Mouse (Mus musculus): ENCODE results near the gene Olfr805. TPM values are rescaled to one million over a fixed set of nuclear protein-coding genes. Genes with fewer than 3 reads are reported as not detected.

Gene Olfr805
- polyA plus RNA-seq (2012; rRNA removed), result not detected in 2 replicates

- DNase-seq (ENCODE audit: low read depth), result no peak
Observed at GRCm38 (mm10) chr10:129729275-129729674, at the start of gene Olfr805. Gene Olfr805, minus strand, starts transcription at chr10:129729375.

- DNase-seq (ENCODE audit: low read depth), result no peak
Observed at GRCm38 (mm10) chr10:129778123-129778522, 48.9 kb upstream of the Olfr805 start.

DNA sequence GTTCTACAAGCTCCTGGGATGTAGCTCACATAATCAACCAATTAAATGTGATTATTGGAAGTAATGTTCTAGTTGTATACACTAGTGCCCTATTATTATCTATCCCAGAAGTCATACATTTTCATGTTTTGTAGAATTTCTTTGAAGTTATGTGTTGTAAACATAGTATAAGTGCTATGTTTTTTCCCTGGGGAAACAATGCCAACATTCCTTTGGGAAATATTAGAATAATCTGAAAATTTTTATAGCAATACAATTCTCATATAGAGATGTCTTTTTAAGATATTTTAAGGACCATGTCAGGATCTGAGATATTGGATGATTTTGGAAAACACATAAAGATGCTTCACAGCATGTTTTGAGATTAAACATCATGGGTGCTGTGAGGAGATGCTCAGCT is 45.2 kb upstream of the Olfr805 start, which contains the start of gene Olfr809:
TSS of gene Olfr809 (plus strand) at position 301 of the 400 bp plus-strand sequence.
- no peak for DNase-seq (ENCODE audit: low read depth)

DNA sequence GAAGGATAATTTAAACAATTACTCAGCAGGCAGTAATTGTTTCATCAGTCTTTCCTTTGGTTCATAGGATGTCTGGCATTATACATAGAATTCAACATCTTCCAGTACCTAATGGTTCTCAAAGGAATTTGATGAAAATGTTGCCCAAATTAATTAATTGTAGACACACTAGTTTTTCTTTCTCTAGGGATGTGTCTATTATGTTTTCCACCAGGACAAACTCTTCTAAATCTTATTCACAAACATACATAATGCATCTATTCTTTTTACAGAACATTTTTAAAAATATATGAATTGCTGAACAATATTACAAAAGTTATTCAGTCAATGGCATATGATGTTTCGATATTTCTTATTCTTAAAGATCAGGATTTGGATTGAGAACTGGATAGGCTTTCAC is 36.0 kb upstream of the Olfr805 start, which contains the start of gene Olfr808:
TSS of gene Olfr808 (plus strand) at position 301 of the 400 bp plus-strand sequence.
- no peak for DNase-seq (ENCODE audit: low read depth)

GRCm38 (mm10) chr10:129757693-129758092 is 28.5 kb upstream of the Olfr805 start, which contains the start of gene Olfr807:
Gene Olfr807, minus strand, starts transcription at chr10:129757793.
- DNase-seq (ENCODE audit: low read depth), result no peak

DNA sequence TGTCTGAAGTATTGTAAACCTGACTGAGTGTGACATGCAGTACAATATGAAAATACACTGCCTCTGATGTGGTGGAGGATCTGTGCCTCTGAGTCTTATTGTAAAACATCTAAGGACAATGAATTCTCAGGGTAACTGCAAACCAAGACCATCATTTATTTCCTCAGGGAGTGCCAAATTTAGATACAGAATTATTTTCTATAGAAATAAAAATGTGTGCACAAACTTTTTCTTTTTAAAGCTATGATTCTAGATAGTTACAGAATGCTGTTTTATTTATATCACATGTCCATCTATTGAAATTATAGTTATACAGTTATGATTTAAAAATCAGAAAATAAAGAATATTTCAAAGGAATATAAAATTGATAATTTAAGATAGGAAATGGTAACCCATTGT is 12.6 kb upstream of the Olfr805 start, which contains the start of gene Olfr806:
TSS of gene Olfr806 (minus strand) at position 101 of the 400 bp plus-strand sequence.
- no peak for DNase-seq (ENCODE audit: low read depth)

DNA sequence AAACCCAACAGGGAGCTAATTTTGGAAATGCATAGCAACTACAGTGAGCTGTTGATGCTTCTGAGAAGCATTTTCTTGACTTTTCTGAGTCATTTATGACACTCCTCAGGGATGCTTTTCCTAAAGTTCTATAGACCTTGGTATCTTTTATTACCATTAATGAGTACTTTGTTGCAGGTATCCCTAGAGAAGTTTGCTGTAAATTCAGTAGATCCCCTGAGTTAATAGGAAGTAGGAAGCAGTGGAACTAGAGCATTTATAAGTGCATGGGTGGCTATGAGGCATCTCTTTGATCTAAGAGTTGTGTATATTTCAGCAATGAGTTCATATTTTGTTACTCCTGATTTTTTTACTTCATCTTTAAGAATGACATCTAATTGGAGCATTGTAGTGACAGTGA is 26.3 kb downstream of the Olfr805 start, which contains the start of gene Olfr804:
TSS of gene Olfr804 (plus strand) at position 301 of the 400 bp plus-strand sequence.
- no peak for DNase-seq (ENCODE audit: low read depth)

DNA sequence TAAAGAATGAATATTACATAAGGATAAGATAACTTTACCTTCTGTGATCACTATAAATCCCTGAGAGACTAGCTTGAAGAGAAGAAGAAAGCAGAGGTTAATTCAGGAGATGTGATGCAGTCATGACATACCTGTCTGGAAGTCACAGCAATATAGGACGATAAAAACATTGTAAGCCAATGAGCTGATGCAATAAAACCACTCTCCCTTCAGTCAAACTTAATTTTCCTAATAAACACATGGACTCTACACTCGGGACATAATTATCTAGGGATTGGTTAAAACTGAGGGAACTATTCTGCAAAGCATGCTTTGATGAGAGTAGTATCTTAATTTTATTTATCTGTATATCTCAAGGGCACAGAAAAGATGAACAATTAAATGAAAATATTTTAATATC is 35.0 kb downstream of the Olfr805 start, which contains the start of gene Olfr803:
TSS of gene Olfr803 (minus strand) at position 101 of the 400 bp plus-strand sequence.
- no peak for DNase-seq (ENCODE audit: low read depth)

DNA sequence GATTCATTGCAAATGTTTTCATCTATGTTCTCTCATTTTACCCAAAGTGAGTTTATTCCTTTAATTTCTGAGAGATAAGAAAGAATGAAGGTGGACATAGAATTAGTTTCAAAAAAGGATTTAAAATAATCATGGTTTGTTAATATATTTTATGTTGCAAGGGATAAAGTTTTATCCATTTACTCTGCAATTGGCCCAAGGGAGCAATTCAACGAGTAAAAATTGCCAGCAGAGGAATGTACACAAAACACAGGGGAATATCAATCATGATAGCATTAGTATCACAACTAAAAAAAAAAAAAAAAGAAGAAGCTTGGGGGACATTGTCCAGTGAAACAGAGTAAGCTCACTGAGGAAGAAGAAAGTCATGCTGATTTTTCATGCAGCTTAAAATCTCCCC is 41.1 kb downstream of the Olfr805 start, which contains the start of gene Olfr802:
TSS of gene Olfr802 (minus strand) at position 101 of the 400 bp plus-strand sequence.
- DNase-seq (ENCODE audit: low read depth), result no peak

- DNase-seq (ENCODE audit: low read depth), result no peak
Observed at GRCm38 (mm10) chr10:129673765-129674164, 55.4 kb downstream of the Olfr805 start, which contains the start of gene Olfr801. Gene Olfr801, minus strand, starts transcription at chr10:129673865.

Other genes starting within 250 kb of the Olfr805 start
- gene Olfr789, start 244.6 kb downstream of the Olfr805 start, polyA plus RNA-seq (2012; rRNA removed), result not detected in 2 replicates
- gene Olfr790, start 230.9 kb downstream of the Olfr805 start, polyA plus RNA-seq (2012; rRNA removed), result not detected in 2 replicates
- gene Olfr791, start 207.6 kb downstream of the Olfr805 start, polyA plus RNA-seq (2012; rRNA removed), result not detected in 2 replicates
- not detected in 2 replicates for gene Olfr792, start 190.2 kb downstream of the Olfr805 start, polyA plus RNA-seq (2012; rRNA removed)
- not detected in 2 replicates for gene Olfr794, start 161.7 kb downstream of the Olfr805 start, polyA plus RNA-seq (2012; rRNA removed)
- gene Olfr796, start 116.8 kb downstream of the Olfr805 start, polyA plus RNA-seq (2012; rRNA removed), result not detected in 2 replicates
- not detected in 2 replicates for gene Olfr798, start 101.4 kb downstream of the Olfr805 start, polyA plus RNA-seq (2012; rRNA removed)
- gene Olfr799, start 91.9 kb downstream of the Olfr805 start, polyA plus RNA-seq (2012; rRNA removed), result not detected in 2 replicates
- gene Olfr800, start 71.7 kb downstream of the Olfr805 start, polyA plus RNA-seq (2012; rRNA removed), result not detected in 2 replicates
- not detected in 2 replicates for gene Olfr801, start 55.5 kb downstream of the Olfr805 start, polyA plus RNA-seq (2012; rRNA removed)
- not detected in 2 replicates for gene Olfr802, start 41.2 kb downstream of the Olfr805 start, polyA plus RNA-seq (2012; rRNA removed)
- gene Olfr803, start 35.1 kb downstream of the Olfr805 start, polyA plus RNA-seq (2012; rRNA removed), result not detected in 2 replicates
- not detected in 2 replicates for gene Olfr804, start 26.2 kb downstream of the Olfr805 start, polyA plus RNA-seq (2012; rRNA removed)
- not detected in 2 replicates for gene Olfr806, start 12.5 kb upstream of the Olfr805 start, polyA plus RNA-seq (2012; rRNA removed)
- not detected in 2 replicates for gene Olfr807, start 28.4 kb upstream of the Olfr805 start, polyA plus RNA-seq (2012; rRNA removed)
- not detected in 2 replicates for gene Olfr808, start 36.1 kb upstream of the Olfr805 start, polyA plus RNA-seq (2012; rRNA removed)
- not detected in 2 replicates for gene Olfr809, start 45.3 kb upstream of the Olfr805 start, polyA plus RNA-seq (2012; rRNA removed)
- gene Olfr810, start 65.5 kb upstream of the Olfr805 start, polyA plus RNA-seq (2012; rRNA removed), result not detected in 2 replicates
- gene Olfr811, start 75.0 kb upstream of the Olfr805 start, polyA plus RNA-seq (2012; rRNA removed), result not detected in 2 replicates
- not detected in 2 replicates for gene Olfr812, start 116.7 kb upstream of the Olfr805 start, polyA plus RNA-seq (2012; rRNA removed)
- gene Olfr813, start 126.0 kb upstream of the Olfr805 start, polyA plus RNA-seq (2012; rRNA removed), result not detected in 2 replicates
- gene Olfr814, start 150.5 kb upstream of the Olfr805 start, polyA plus RNA-seq (2012; rRNA removed), result not detected in 2 replicates
- gene Olfr815, start 176.5 kb upstream of the Olfr805 start, polyA plus RNA-seq (2012; rRNA removed), result not detected in 2 replicates
- not detected in 2 replicates for gene Olfr816, start 186.2 kb upstream of the Olfr805 start, polyA plus RNA-seq (2012; rRNA removed)
- not detected in 2 replicates for gene Olfr818, start 219.7 kb upstream of the Olfr805 start, polyA plus RNA-seq (2012; rRNA removed)
- not detected in 2 replicates for gene Olfr819, start 237.9 kb upstream of the Olfr805 start, polyA plus RNA-seq (2012; rRNA removed)
- gene Olfr247, start 246.8 kb upstream of the Olfr805 start, polyA plus RNA-seq (2012; rRNA removed), result not detected in 2 replicates